Comparison of ENCODE assay signal across 8 mouse cellular contexts in the genomic region with DNA sequence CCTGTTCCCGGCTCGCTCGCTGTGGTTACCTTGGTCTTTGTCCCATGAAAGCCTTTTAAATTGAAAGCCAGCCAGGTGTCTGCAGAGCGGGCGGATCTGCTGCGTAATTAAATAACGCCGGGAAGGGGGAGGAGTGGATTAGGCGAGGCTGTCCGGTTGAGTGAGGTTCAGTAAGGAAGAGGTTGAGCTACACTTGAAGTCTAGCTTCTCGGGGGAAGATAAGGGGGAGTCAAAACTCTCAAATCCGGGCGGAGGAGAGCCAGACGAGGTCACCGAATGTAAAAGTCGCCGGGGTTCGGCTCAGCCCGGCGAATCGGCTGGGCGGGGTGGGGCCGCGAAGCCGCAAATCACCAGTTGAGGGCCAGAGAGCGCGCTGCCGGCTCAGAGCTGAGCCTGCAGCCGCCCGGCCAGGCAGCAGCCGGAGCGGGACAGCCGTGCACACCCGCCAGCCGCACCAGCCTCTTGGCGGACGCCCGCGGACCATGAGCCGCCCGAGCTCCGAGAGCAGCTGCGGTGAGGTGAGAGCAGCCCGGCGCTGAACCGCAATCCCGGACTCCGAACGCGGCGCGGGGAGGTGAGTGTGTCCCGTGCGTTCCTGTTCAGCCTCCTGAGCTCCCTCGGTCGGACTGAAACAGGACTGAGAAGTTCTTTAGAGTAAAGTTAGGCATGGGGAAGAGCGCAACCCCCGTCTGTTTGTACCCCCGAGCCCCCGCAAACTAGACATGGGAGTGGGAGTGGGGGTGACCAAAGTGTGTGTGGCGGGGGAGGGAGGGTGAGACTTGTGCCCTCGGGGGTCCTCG.
DNase-seq lines count a peak whose midpoint lies in the region; ATAC-seq and TF ChIP-seq lines count a peak whose summit lies in the region.

No protein-coding gene starts in this region.

- H3K9ac ChIP-seq in ES-E14 (ENCODE audit: insufficient read depth, low read depth, low read length, poor library complexity, severe bottlenecking), result peak overlapping the region; percentile 91
- H3K9ac ChIP-seq in forebrain, embryonic 16.5 days (replicated peaks; ENCODE audit: low read depth, low read length), result peak overlapping the region; percentile 55

- under 1% methylated on average over 63 of the region's 63 CpGs for WGBS in forebrain, embryonic 16.5 days

- H3K4me1 ChIP-seq in ES-E14 (ENCODE audit: control insufficient read depth in 2 of 2, insufficient read depth in 2 of 2, low read length in 2 of 2, poor library complexity in 1 of 2), result peaks cover 0 to 21% of the 10 kb centered on the region in 2 experiments
- H3K4me1 ChIP-seq in forebrain, embryonic 16.5 days (replicated peaks; ENCODE audit: control insufficient read depth, insufficient read depth, low read length), result peaks cover 15% of the 10 kb centered on the region

- ATAC-seq in forebrain, embryonic 16.5 days, result peak; percentile 90
- ATAC-seq in hematopoietic stem cell, adult 5-6 weeks (replicated peaks in 1 of 2; ENCODE audit: insufficient read depth in 1 of 2, low FRiP score in 2 of 2, low TSS enrichment in 1 of 2, low read depth in 1 of 2, poor library complexity in 2 of 2, severe bottlenecking in 2 of 2), result peak; percentile 67 to 76

- H3K27me3 ChIP-seq in forebrain, embryonic 16.5 days (replicated peaks; ENCODE audit: control insufficient read depth, insufficient read depth, low read length), result no peaks in the 10 kb centered on the region; the same call in 1 of the 2 replicates

- H3K27ac ChIP-seq in ES-E14 (ENCODE audit: insufficient read depth, low read depth, low read length, poor library complexity, severe bottlenecking), result peak overlapping the region; percentile 84
- no peak overlapping the region; the same call in 1 of the 2 replicates for H3K27ac ChIP-seq in forebrain, embryonic 16.5 days (ENCODE audit: low read length)

- DNase-seq in ES-E14 (ENCODE audit: low read depth, low spot score), result no peak
- peak; percentile 33 for DNase-seq in cerebellum, adult 11-12 months
- DNase-seq in layer of hippocampus, postnatal 10 days (ENCODE audit: low spot score in 2 of 2), result peak; percentile 46 to 56
- DNase-seq in lung, postnatal 25 days (ENCODE audit: low spot score), result peak; percentile 84
- peak; percentile 85 for DNase-seq in ovary, postnatal 36 days (ENCODE audit: low spot score)
- DNase-seq in thymus, postnatal 36 days, result peak; percentile 23 to 31

- H3K9me3 ChIP-seq in ES-E14 (ENCODE audit: control insufficient read depth, insufficient read depth, low read depth, low read length), result no peaks in the 10 kb centered on the region
- H3K9me3 ChIP-seq in forebrain, embryonic 16.5 days (ENCODE audit: control insufficient read depth, low read length), result no peaks in the 10 kb centered on the region

- in situ Hi-C loops in ES-E14 (cut with MboI; ENCODE audit: low sequenced_read_pairs in 2 of 2, unreplicated experiment in 2 of 2), result no loop called here

- peaks cover 4% of the 10 kb centered on the region; the same call in 1 of the 2 replicates for H3K36me3 ChIP-seq in ES-E14 (ENCODE audit: control insufficient read depth, insufficient read depth, low read length, poor library complexity, severe bottlenecking)
- no peaks in the 10 kb centered on the region for H3K36me3 ChIP-seq in forebrain, embryonic 16.5 days (ENCODE audit: control insufficient read depth, insufficient read depth)

- H3K4me2 ChIP-seq in forebrain, embryonic 16.5 days (ENCODE audit: low read length), result peak overlapping the region; percentile 67

- peak overlapping the region; percentile 94 for H3K4me3 ChIP-seq in ES-E14 (ENCODE audit: insufficient read depth in 1 of 2, low read depth in 1 of 2, low read length in 2 of 2, poor library complexity in 1 of 2, severe bottlenecking in 1 of 2)
- H3K4me3 ChIP-seq in forebrain, embryonic 16.5 days (replicated peaks; ENCODE audit: low read length), result peak overlapping the region; percentile 56

TF ChIP-seq in ES-E14, 5 proteins besides CTCF, POLR2A, EP300 and RAD21:
- TF ChIP-seq ZNF384 (IDR thresholded peaks at IDR 0.05; ENCODE audit: low read depth, low read length), result no peak
- TF ChIP-seq HCFC1 (IDR thresholded peaks at IDR 0.05; ENCODE audit: borderline replicate concordance, insufficient read depth, low read length), result no peak
- no peak for TF ChIP-seq ZC3H11A (IDR thresholded peaks at IDR 0.05; ENCODE audit: borderline replicate concordance, low read depth, low read length)
- TF ChIP-seq MAFK (IDR thresholded peaks at IDR 0.05; ENCODE audit: insufficient read depth, low read depth, low read length), result no peak
- no peak for TF ChIP-seq CHD2 (IDR thresholded peaks at IDR 0.05; ENCODE audit: low read depth, low read length)
TF ChIP-seq in ES-E14: peak in this region for 0.
